Mouse (Mus musculus) intestine, postnatal 0 days (tissue): ENCODE results near the gene Nos1. TPM values are rescaled to one million over a fixed set of nuclear protein-coding genes. Genes with fewer than 3 reads are reported as not detected.

ENCODE experiments used
- ATAC-seq: fragments of 200-750 bp; cut with Nextera tagmentation; 2 replicates; pipeline ENCODE4 v1.8.0; 2017; ENCODE audit warnings: mild to moderate bottlenecking, moderate TSS enrichment, moderate library complexity
- H3K27ac ChIP-seq: fragments of 300-500 bp; sonication (generic); 2 replicates; pipeline ENCODE4 v1.5.1; 2014; ENCODE audit warnings: mild to moderate bottlenecking, low read depth, low read length, moderate library complexity
- H3K27me3 ChIP-seq: fragments of 300-500 bp; sonication (generic); replicated peaks from 2 replicates; pipeline ENCODE4 v1.6.1; 2014; ENCODE audit warnings: low read length, mixed read lengths; ENCODE audit not compliant: control insufficient read depth, insufficient read depth
- H3K36me3 ChIP-seq: fragments of 300-500 bp; sonication (generic); 2 replicates; pipeline ENCODE4 v1.6.1; 2014; ENCODE audit warnings: mild to moderate bottlenecking, moderate library complexity; ENCODE audit not compliant: control insufficient read depth, insufficient read depth
- H3K4me1 ChIP-seq: fragments of 300-500 bp; sonication (generic); replicated peaks from 2 replicates; pipeline ENCODE4 v1.6.1; 2014; ENCODE audit warnings: antibody characterized with exemption, low read length, mixed read lengths; ENCODE audit not compliant: control insufficient read depth, insufficient read depth
- H3K4me2 ChIP-seq: fragments of 300-500 bp; sonication (generic); replicated peaks from 2 replicates; pipeline ENCODE4 v1.6.1; 2014; ENCODE audit warnings: low read depth, mild to moderate bottlenecking, moderate library complexity
- H3K4me3 ChIP-seq: fragments of 300-500 bp; sonication (generic); 2 replicates; pipeline ENCODE4 v1.5.1; 2014; ENCODE audit warnings: low read depth, low read length
- H3K9ac ChIP-seq: fragments of 300-500 bp; sonication (generic); 2 replicates; pipeline ENCODE4 v1.6.1; 2014; ENCODE audit warnings: mild to moderate bottlenecking, low read depth, low read length
- H3K9me3 ChIP-seq: fragments of 300-500 bp; sonication (generic); 2 replicates; pipeline ENCODE4 v1.6.1; 2016; ENCODE audit warnings: mixed run types; ENCODE audit not compliant: control insufficient read depth
- CTCF ChIP-seq: sonication (generic); IDR thresholded peaks from 2 replicates; pipeline ENCODE4 v1.5.1; 2016; ENCODE audit warnings: low read depth, mild to moderate bottlenecking, control low read depth, antibody characterized with exemption, moderate library complexity
- WGBS: fragments of 180-500 bp; shearing (Covaris S2); extraction: QIAGEN DNeasy Blood & Tissue Kit; methylation state at CpG from one replicate; pipeline ENCODE4 v1.1.7; 2014; 5-methylcytosine and 5-hydroxymethylcytosine counted together
- polyA plus RNA-seq: library from polyadenylated mRNA; unstranded; fragments of >200 nt; fragmentation: Nextera tagmentation; extraction: Ambion mirVana; gene quantifications from 2 replicates; pipeline ENCODE4 v1.2.1, GENCODE M21; 2015

The Nos1 gene
- polyA plus RNA-seq, 1 experiment from 2014 or later, result 0.86 TPM

DNA sequence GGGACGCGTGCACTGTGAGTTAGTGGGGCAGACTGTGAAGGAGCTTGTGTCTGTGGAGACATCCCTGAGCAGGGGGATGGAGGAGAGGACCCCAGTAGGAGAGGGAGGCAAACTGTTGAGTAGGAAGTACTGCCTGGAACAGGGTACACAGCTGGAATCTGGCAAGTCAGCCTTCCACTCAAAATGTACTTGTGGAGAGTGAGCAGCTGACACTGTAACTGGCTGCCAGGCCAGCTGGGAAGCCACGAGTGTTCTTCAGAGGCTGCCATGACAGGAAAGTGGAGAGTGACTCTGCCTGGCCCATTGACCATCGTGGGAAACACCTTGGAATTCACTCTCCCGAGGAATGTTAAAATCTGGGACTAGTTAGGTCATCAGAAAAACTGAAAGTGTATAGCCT, 201.1 kb downstream of the Nos1 start:
- no peaks in the 10 kb centered on the region for H3K27me3 ChIP-seq
- H3K27ac ChIP-seq, result no peak overlapping the region
- WGBS, result 75% methylated on average over 5 of the region's 5 CpGs
- peaks cover 28% of the 10 kb centered on the region for H3K36me3 ChIP-seq
- no peak overlapping the region for H3K4me2 ChIP-seq
- H3K9ac ChIP-seq, result no peak overlapping the region
- TF ChIP-seq CTCF, result no peak
- no peaks in the 10 kb centered on the region for H3K9me3 ChIP-seq
- no peak for ATAC-seq
- no peak overlapping the region for H3K4me3 ChIP-seq
- peaks cover 2% of the 10 kb centered on the region; the same call in 1 of the 2 replicates for H3K4me1 ChIP-seq

DNA sequence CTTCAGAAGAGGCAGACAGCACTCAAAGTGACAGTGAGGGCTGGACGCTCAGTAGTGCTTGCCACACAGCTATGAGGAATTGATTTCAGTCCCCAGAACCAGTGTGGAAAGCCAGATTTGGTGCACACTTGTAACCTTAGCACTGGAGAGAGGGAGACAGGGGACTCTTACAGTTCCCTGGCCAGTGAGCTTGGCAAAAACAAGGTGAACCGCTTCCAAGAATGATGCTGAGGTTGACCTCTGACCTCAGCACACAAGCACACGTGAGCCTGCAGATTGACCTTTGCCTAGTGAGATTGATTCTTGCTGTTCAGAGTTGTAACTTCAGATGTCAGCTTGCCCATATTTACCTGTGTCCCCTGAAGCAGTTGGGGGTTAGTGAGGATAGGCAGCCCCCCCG, 205.5 kb downstream of the Nos1 start:
- no peak overlapping the region for H3K4me3 ChIP-seq
- peaks cover 61% of the 10 kb centered on the region for H3K36me3 ChIP-seq
- 42% methylated on average over 4 of the region's 4 CpGs for WGBS
- H3K4me2 ChIP-seq, result no peak overlapping the region
- no peaks in the 10 kb centered on the region for H3K9me3 ChIP-seq
- no peaks in the 10 kb centered on the region for H3K27me3 ChIP-seq
- no peak for TF ChIP-seq CTCF
- no peak for ATAC-seq
- H3K4me1 ChIP-seq, result no peaks in the 10 kb centered on the region
- no peak overlapping the region for H3K9ac ChIP-seq
- no peak overlapping the region for H3K27ac ChIP-seq

DNA sequence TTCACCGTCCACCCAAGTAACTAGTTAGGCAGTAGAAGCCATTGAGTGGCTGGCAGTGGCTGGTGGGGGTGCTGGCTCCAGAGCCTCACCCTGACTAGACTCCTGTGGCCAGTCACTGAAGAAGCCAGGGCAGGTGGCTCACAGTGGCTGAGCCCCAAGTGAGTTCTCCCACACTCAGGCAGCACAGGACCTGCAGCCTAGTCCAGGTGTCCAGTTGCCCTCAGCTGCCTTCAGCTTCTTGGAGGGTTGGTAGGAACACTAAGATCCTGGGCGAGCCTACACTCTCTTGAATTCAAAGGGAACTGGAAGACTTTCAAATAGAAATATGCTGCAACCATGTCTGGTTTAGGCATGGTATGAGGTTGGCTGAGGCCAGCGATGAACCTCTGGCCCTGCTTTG, 207.1 kb downstream of the Nos1 start:
- Histone ChIP-seq H3K27ac (no peak overlapping the region), H3K4me1 (no peaks in the 10 kb centered on the region), H3K4me3 (no peak overlapping the region), H3K27me3 (no peaks in the 10 kb centered on the region), H3K9me3 (no peaks in the 10 kb centered on the region), H3K36me3 (peaks cover 72% of the 10 kb centered on the region), H3K4me2 (no peak overlapping the region), H3K9ac (no peak overlapping the region)
- ATAC-seq, result no peak
- TF ChIP-seq CTCF, result no peak
- WGBS, result 95% methylated on average over 3 of the region's 3 CpGs

DNA sequence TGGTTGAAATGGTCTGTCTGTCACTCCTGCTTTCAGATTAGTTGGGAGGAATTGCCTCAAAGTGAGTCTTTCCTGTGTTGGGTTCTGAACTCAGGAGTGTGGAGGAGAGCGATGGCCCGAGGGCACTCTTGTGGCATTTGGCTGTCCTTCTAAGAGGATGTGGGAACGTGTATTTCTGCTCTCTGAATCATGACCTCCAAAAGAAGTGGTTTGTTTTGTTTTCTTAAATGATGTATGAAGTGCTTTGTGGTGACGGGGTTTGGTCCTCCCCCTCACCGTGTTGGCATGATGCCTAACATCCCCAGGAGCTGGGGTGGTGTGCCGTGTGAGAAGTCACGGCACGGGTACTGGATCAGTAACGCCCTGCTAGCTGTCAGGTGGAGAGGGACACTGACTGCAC, 207.5 kb downstream of the Nos1 start:
- H3K9me3 ChIP-seq, result no peaks in the 10 kb centered on the region
- no peaks in the 10 kb centered on the region for H3K4me1 ChIP-seq
- ATAC-seq, result no peak
- no peaks in the 10 kb centered on the region for H3K27me3 ChIP-seq
- no peak overlapping the region for H3K4me2 ChIP-seq
- no peak overlapping the region for H3K4me3 ChIP-seq
- WGBS, result 84% methylated on average over 9 of the region's 9 CpGs
- H3K36me3 ChIP-seq, result peaks cover 70% of the 10 kb centered on the region
- TF ChIP-seq CTCF, result no peak
- no peak overlapping the region for H3K27ac ChIP-seq
- H3K9ac ChIP-seq, result no peak overlapping the region

DNA sequence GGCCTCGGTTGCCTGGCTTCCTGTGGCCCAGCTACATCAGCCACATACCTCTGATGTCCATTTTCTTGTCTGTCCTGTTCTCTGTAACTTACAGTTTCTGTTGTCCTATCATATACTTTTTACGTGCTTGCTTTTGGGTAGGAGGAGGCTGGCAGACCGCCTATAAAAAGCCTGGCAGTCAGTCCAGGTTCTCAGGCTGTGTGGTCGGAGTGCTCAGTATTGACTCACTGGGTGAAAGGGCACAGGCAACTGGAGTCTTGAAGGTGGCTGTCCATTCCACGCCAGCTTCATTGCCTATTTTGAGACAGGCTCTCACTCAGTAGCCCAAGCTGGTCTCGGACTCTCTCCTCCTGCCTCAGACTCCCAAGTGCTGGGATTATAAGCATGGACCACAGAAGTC, 208.9 kb downstream of the Nos1 start:
- no peak for TF ChIP-seq CTCF
- Histone ChIP-seq H3K4me2 (no peak overlapping the region), H3K27ac (no peak overlapping the region), H3K4me3 (no peak overlapping the region), H3K36me3 (peaks cover 77% of the 10 kb centered on the region), H3K27me3 (no peaks in the 10 kb centered on the region), H3K4me1 (no peaks in the 10 kb centered on the region), H3K9ac (no peak overlapping the region), H3K9me3 (no peaks in the 10 kb centered on the region)
- ATAC-seq, result no peak
- 89% methylated on average over 6 of the region's 6 CpGs for WGBS

DNA sequence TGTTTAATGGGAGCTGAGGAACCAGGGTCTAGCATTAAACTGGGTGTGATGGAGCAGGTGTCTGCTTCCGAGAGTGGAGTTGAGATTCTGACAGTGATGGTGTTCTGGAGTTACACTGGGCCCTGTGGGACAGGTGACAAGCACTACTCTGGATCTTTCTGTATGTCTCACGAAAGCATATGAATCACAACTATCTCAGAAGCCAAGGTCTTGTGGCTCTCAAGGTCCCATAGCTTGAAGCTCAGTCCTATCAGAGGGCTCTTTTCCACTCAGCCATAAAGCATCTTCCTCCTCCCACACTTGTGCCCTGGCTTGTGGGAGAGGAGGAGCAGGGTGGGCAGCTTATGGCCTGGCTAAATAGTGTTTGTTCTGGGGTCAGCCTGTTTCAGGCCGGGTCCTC, 210.1 kb downstream of the Nos1 start:
- Histone ChIP-seq H3K9ac (no peak overlapping the region), H3K36me3 (peaks cover 81% of the 10 kb centered on the region), H3K27me3 (no peaks in the 10 kb centered on the region), H3K4me2 (no peak overlapping the region), H3K9me3 (no peaks in the 10 kb centered on the region), H3K27ac (no peak overlapping the region), H3K4me1 (no peaks in the 10 kb centered on the region), H3K4me3 (no peak overlapping the region)
- WGBS, result 85% methylated on average over 3 of the region's 3 CpGs
- ATAC-seq, result no peak
- TF ChIP-seq CTCF, result no peak

DNA sequence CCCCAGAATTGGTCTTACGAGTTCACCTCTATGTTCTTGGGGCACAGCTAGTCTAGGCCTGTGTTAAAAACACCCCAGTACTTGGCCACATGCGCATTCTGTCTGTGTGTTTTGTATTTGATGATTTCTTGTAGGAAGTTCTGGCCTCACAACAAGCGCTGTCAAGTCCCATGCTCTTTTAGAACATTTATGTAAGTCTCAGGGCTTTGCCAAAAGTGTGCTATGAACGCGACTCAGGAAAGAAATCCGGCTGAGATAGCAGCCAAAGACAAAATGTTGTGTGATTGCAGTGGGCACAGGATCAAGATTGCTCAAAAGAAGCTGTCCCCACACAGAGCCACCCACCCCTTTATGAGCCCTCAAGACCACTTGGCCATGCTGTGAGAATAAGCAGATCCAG, 212.7 kb downstream of the Nos1 start:
- Histone ChIP-seq H3K9ac (no peak overlapping the region), H3K4me2 (no peak overlapping the region)
- 90% methylated on average over 6 of the region's 6 CpGs for WGBS

More for the DNA sequence above, 212.7 kb downstream of the Nos1 start:
- Histone ChIP-seq H3K27me3 (no peaks in the 10 kb centered on the region), H3K4me3 (no peak overlapping the region), H3K4me1 (no peaks in the 10 kb centered on the region), H3K9me3 (no peaks in the 10 kb centered on the region), H3K36me3 (peaks cover 80% of the 10 kb centered on the region), H3K27ac (no peak overlapping the region)
- ATAC-seq, result no peak
- TF ChIP-seq CTCF, result no peak
